Mouse (Mus musculus): Measurements from ENCODE around the gene Schip1.
A peak's percentile ranks its signal among the peaks of the same experiment; 100 is the strongest.

The Schip1 gene

DNA sequence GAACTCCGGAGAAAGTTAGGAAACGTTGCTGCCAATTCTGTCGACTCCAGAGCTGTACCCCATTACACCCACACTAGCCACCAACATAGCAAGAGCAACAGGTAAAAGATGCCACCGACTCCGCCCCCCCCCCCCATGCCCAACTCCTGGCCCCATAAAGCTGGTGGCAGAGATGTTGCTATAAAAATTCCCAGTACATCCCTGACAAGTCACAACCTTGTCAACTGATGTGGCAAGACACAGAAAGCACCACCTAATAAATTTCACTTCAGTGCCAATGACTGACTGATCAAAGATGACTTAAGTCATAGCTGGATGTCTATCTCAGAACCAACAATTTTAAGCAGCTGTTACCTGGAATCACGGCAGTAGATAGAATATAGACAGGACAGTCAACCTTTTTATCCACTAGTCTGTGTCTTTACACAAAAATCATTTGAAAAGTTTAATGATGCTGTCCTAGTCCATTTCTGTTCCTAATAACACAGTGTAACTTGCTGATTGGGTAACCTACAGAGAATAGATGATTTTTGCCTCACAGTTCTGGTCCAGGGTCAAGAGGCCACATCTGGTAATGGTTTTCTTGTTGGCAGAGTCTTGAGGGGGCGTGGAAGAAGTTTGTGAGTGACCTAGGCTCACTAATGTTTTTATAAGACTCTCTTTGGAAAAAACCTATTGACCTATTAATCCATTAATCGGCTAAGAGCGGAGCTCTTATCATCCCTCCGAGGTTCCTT is 389.3 kb downstream of the Schip1 start:
- ATAC-seq (ENCODE audit: insufficient number of reproducible peaks, low FRiP score, low TSS enrichment), result no peak

DNA sequence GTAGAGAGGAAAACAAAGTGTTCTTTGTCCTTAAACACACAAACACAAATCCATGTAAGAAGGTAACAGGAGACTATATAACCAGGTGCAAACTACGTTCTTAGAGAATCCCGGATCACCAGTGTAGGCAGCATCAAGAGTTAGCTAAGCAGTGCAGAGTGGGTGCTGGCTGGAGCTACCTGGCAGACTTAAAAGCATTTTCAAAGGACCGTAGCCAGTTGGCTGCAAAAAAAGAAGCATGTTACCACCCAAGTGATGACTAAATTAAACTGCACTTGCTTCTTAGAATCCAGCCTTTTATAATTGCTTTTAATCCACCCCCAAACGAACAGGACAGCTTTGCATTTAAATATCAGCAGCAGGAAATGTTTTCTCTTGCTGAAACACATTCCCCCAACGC is 402.0 kb downstream of the Schip1 start:
- ATAC-seq (ENCODE audit: insufficient number of reproducible peaks, low FRiP score, low TSS enrichment), result no peak

DNA sequence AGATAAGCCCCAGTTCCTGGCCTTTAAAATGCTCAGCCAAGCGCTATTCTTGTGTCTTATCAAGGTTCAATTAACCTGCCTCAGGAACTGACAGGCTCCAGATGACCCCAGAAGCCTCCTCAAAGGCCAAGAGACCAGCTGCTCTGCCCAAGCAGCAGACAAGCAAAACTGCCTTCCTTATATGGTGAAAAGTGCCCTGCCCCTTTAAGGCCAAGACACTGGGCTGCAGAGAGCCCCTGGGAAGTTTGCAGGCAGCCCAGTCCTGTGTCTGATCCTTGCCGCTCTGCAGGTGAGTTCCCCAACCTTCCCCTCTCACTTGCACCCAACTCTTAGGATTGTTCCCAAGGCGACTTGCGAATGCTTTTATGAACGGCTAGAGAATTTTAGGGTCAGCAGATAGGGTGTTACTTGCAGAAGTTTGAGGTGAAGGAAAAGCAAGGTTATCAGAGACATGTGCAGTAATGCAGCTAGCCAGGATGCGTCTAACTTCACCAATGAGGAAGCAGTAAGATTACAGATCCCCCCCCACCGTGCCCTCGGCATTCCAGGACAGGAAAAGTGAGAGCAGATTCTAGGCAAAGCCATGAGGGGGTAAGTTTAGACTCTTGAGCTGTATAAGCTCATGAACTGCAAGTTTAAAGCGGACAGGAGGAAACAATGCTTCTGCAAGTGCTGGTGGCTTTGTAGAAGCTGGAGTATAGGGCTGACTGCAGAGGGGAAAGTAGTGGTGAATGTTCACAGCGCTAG is 403.5 kb downstream of the Schip1 start:
- ATAC-seq (ENCODE audit: insufficient number of reproducible peaks, low FRiP score, low TSS enrichment), result no peak

DNA sequence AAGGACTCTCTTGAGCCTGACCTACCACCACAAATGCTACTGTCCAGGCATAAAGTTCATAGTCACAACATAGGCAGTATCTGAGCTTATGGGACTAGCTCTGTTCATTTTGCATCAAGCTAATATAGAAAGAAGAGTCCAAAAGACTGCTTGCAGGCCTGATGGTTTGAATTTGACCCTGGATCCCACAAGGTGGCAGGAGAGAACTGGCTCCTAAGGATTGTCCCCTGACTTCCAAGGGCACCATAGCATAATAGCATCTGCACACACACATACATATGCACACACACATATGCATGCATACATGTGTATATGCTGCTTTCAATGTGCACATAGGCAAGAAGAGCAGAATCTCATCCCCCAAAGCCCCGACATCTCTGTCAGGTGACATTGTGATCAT is 405.0 kb downstream of the Schip1 start:
- ATAC-seq (ENCODE audit: insufficient number of reproducible peaks, low FRiP score, low TSS enrichment), result no peak

DNA sequence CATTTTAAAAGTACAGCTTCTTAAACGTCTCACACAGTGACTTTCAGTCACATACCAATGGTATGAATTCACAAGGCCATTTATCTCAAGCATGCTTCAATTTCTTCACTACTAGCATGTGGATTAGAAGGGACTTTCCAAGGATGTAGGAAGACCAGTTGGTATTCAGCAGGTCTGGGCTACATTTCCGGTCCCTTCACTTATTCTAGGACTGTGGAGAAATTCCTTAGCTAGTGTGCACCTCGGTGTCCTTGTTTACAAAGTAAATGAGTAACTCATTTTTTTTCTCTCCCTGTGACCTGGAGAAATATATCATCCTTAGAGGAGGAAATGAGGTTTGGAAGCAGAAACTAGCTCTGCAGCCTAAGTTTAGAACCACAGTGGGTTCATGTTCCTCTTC is 405.5 kb downstream of the Schip1 start:
- ATAC-seq (ENCODE audit: insufficient number of reproducible peaks, low FRiP score, low TSS enrichment), result no peak

DNA sequence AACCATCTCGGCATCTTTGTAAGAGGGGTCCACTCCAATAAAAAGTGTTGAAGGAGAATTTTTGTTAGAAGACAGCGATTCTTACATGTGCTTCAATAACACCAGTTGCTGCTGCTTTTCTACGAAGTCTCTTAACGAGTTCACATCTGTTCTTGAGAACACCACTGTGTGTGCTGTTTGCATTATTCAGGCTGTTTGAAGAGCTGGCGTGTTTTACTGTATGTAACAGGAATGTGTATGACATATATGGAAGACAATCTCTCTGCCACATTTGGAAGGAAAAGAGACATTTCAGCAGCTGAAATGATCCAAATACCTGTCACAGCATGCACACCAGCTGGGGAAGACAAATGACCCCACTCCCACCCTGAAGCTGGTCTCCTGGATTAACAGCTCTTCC is 406.0 kb downstream of the Schip1 start:
- ATAC-seq (ENCODE audit: insufficient number of reproducible peaks, low FRiP score, low TSS enrichment), result no peak

DNA sequence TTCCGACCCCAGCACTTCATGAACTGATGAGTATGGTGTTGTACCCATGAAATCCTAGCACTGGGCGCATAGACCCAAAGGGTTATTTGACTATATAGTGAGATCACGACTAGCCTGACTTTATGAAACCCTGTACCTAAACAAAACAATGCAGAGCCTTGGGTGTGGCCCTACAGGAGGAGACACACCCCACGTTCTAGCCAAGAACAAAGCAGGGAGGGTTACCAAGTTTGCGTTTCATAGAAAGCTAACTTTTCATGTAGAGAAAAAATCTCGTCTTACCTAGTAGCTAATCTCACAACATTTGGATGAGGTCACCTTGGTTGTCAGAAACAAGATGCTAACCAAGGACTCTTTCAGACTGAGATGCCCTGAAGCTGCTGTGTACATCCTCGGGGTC is 411.7 kb downstream of the Schip1 start:
- ATAC-seq (ENCODE audit: insufficient number of reproducible peaks, low FRiP score, low TSS enrichment), result no peak

DNA sequence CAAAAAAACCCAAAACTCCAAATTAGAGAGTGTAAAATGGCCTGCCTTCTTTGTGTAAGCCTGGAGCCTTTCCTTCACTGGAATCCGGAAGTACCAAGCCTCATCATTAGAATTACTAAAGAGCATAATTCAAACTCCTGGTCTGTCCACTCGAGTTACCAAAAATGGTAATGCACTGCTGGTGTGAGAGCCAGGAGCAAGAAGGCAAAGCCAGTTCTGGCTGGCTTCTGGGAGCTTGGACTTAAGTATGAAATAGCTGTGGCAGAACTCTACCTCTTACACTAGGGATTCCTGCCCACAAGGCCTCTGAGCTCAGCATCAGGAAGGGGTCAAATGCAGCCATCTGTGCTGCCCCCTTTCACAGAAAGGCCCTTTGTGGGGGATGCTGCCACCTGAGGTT is 412.9 kb downstream of the Schip1 start:
- no peak for ATAC-seq (ENCODE audit: insufficient number of reproducible peaks, low FRiP score, low TSS enrichment)

DNA sequence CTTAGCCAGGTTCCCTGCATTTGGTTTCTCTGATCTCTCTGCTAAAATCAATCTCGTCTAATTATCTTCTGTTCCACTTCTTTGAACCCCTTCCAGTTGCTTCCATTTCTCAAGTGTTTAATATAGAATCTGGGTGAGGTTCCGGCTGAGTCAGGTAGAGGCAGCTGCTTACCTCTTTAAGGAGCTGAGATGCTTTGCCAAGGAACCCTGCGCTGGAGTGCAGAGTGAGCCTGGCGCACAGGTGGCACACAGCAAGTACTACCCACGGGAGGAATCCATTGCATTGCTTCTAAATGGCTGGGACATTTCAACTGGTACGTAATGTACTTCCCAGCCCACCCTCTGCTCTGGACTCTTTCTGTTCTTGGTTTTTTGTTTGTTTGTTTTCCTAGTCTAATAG is 414.7 kb downstream of the Schip1 start:
- no peak for ATAC-seq (ENCODE audit: insufficient number of reproducible peaks, low FRiP score, low TSS enrichment)

DNA sequence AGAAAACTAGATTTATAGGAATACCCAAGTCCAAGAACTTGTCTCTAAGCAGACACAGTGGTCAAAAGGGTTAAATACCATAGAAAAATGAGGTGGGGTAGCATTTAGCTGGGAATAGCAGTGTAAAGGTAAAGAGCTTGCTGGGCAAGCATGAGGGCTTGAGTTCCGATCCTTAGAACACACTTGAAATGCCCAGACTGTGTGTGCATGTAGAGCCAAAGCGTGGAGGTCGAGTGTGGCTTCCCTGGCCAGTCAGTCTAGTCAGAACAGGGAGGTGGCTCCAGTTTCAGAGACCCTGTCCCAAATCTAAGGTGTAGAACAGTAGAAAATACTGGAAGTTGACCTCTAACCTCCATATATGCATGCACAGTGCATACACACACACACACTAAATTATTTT is 418.9 kb downstream of the Schip1 start:
- ATAC-seq (ENCODE audit: insufficient number of reproducible peaks, low FRiP score, low TSS enrichment), result no peak

DNA sequence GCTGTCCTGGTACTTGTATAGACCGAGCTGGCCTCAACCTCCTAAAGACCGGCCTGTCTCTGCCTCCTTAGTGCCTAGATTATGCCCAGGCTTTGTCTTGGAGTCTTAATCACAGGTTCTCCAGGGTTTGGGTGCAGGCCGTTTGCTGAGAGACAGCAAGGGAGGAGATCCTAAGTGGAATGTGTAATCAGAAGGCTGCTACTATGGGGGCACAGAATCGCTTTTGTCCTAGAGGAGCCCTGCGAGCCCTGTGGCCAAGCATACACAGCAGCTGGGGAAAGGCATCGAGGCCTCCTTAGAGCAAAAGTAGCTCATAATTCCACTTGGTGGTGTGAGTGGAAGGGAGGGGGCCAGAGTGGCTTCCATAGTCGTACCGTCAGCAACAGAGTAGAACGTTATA is 419.4 kb downstream of the Schip1 start:
- ATAC-seq (ENCODE audit: insufficient number of reproducible peaks, low FRiP score, low TSS enrichment), result no peak

DNA sequence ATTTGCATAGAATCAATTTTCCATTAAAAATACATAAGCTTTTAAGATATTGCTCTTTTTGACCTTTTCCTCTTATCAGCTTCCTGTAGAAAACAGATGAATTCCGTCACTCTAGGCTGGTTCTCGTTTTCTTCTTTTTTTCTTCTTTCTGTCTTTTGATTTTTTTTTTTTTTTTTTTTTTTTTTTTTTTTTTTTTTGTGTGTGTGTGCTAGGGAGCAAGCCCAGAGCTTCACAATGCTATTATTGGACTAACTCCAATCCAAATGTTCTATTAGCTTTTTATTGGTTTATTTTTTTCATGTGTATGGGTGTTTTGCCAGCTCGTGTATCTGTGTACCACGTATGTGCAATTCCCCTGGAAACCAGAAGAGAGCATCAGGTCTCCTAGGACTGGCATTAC is 420.0 kb downstream of the Schip1 start:
- ATAC-seq (ENCODE audit: insufficient number of reproducible peaks, low FRiP score, low TSS enrichment), result no peak

DNA sequence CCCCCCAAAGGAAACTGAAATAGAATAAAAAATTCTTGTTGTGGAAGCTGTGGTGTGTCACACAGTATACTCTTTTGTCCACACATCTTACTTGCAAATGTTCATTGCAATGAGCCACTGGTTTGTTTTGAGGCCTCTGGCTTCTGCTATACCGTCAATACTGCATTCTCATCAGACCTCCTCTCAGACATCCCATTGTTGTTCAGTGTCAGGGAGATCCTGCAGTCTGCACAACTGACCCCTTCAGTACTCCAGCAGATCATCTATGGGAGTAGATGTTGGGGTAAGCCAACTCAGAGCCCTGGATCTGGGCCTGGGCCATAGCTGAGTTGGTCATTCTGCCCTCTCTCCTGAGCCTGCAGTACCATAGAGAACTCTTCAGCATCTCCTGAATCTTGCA is 423.0 kb downstream of the Schip1 start:
- ATAC-seq (ENCODE audit: insufficient number of reproducible peaks, low FRiP score, low TSS enrichment), result no peak

DNA sequence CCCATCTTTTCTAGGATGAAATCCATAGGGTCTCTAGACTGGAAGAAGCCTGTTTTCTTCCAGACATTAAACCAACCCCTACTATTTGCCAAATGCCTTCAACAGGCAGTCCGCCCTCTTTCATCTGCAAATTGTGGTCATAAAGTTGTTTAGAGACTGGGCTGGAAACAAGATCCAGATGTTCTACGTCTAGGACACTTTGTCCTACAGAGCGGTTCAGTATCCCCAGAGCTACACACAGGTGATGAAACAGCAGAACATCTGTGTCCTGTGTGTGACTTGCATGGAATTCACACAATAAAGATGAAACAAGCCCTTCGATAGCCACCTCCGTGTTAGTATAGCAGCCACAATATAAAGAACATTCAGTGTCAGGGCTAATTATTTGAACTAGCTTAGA is 423.7 kb downstream of the Schip1 start:
- no peak for ATAC-seq (ENCODE audit: insufficient number of reproducible peaks, low FRiP score, low TSS enrichment)

DNA sequence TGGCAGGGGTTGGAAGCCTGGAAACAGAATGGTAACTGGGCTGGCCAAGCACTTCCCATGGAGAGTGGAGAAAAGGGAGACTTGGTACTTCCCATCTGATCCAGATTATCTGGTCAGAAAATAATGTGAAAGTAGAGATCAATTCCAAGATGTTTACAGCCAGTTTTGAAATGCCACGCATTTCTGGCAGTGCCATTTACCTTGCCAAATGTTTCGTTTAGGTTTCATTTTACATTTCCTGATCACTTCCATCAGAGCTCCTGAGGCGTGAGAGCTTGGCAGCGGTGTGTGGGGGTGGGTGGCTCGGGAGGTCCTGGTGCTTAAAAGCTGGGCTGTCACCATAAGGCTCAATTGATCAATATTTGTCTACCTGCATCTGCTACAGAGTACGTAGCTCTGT is 426.9 kb downstream of the Schip1 start:
- ATAC-seq (ENCODE audit: insufficient number of reproducible peaks, low FRiP score, low TSS enrichment), result no peak

DNA sequence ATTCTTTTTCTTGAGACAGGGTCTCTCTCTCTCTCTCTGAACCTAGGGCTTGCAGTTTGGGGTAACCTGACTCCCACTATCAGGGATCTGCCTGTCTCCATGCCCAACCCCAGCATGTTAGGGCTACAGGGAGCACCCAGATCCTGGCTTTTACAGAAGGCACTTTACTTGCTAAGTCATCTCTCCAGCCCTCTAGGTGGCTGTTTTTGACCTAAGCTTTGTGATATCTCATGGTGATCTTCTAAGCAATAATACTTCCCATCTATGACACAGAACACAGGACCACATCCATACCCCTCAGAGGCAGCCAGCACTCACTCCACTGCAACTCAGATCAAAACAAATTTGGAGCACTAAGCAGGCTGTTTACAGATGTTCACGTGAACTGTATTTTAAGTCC is 427.5 kb downstream of the Schip1 start:
- no peak for ATAC-seq (ENCODE audit: insufficient number of reproducible peaks, low FRiP score, low TSS enrichment)

DNA sequence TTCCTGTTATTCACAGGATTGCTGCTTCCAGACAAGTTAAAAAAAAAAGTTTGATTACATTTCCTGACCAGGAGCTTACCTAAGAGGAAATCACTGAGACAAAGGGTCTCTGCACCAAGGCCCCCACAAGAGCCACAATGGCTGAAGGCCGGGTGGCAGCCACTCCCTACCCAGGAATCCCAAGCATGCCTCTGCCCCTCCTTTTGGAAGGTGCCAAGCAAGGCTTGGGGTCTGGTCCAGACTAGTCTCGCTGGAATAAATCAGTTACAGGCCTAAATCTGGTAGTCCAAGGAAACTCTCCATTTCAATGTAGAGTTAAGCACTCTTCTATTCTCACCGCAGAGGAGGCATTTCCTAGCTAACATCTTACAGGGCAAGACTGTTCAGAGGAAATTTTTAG is 427.9 kb downstream of the Schip1 start:
- ATAC-seq (ENCODE audit: insufficient number of reproducible peaks, low FRiP score, low TSS enrichment), result no peak

DNA sequence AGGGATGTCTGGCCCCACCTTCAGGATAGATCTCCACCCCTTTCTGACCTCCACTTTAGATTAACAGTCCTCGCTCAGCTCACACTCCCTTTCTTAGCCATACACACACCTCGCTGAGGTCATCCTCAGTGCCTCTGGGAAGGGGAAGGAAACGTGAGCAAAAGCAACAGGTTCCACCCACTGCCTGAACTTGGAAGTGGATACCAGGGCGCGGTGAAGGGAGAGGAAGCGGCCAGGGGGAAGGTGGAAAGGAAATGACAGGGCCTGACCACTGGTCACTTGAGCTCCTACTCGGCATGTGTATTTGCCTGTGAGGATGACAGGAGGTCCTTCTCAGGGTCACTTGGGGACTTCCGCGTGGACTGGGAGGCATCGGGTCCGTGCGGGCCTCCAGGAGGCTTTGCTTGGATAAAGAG is 428.6 kb downstream of the Schip1 start:
- 0 out of 2 replicates have a peak, but pooled peaks have one; percentile 4 for ATAC-seq (ENCODE audit: insufficient number of reproducible peaks, low FRiP score, low TSS enrichment)

DNA sequence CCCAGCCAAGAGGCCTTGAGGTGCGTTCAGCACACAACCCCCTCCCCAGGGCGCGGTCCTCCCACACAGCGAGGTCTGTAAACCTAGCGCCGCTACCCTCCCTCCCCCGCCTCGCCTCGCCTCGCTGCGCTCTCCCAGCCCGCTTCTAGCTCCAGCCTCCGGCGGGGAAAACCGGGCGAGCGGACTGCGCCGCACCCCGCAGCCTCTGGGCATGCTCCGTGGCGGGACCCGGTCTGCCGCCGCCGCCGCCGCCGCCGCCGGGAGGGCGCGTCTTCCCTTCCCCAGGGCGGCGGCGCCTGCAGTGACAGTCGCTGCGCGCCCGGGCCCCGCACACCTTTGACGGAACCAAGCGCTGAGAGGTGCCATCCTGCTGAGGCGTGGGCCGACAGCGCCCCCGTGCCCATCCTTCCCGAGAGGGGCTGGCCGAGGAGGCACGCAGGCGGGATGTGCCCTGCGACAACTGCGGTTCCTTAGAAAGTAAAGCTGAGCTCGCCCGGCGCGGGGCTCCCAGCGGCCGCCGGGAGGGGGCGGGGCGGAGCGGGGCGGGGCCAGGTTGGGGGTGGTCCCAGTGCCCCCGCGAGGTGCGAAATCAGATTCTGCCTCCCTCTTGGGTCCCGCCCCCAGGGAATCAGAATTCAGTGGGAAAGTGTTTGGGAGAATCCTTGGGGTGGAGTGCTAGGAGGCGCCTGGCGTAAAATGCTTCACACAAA is 429.1 kb downstream of the Schip1 start:
- peak; percentile 42 for ATAC-seq (ENCODE audit: insufficient number of reproducible peaks, low FRiP score, low TSS enrichment)

DNA sequence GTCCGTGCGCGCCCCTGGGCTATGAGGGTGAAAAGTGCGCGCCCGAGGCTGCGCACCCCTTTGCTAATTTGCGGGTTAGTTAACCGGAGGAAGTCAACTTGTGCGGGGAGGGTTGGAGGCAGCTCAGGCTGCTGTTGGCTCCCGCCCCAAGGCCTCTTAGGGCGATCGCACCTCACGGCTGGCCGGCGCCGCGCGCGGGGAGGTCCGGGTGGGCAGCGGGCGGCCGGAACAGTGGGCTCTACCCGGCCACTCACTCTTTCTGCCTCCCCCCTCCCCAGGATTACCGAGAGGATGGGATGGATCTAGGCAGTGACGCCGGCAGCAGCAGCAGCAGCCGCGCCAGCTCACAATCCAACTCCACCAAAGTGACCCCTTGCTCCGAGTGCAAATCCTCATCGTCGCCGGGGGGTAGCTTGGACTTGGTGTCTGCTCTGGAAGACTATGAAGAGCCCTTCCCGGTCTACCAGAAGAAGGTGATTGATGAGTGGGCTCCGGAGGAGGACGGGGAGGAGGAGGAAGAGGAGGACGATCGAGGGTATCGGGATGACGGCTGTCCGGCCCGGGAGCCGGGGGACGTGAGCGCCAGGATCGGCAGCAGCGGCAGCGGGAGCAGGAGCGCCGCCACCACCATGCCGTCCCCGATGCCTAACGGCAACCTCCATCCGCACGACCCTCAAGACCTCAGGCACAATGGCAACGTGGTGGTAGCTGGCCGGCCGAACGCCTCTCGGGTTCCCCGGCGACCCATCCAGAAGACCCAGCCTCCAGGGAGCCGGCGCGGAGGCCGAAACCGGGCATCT is 429.9 kb downstream of the Schip1 start:
- peak; percentile 11; the same call in 1 of the 2 replicates for ATAC-seq (ENCODE audit: insufficient number of reproducible peaks, low FRiP score, low TSS enrichment)
